Mouse (Mus musculus): Measurements from ENCODE around the gene 2410004B18Rik.
A peak's percentile ranks its signal among the peaks of the same experiment; 100 is the strongest.

Gene 2410004B18Rik

GRCm38 (mm10) chr3:145929525-145930400 lies 8.1 kb upstream of the 2410004B18Rik start:
- no peak for DNase-seq (ENCODE audit: low read depth)

GRCm38 (mm10) chr3:145933845-145934244 lies 4.0 kb upstream of the 2410004B18Rik start:
- no peak for DNase-seq (ENCODE audit: low read depth)

GRCm38 (mm10) chr3:145938405-145939349 lies 863 bp downstream of the 2410004B18Rik start:
- DNase-seq (ENCODE audit: low read depth): no peak

GRCm38 (mm10) chr3:145939402-145939801 lies 1.6 kb downstream of the 2410004B18Rik start:
- DNase-seq (ENCODE audit: low read depth): peak; percentile 66

GRCm38 (mm10) chr3:145939971-145940370 lies 2.2 kb downstream of the 2410004B18Rik start:
- DNase-seq (ENCODE audit: low read depth): no peak

- DNase-seq (ENCODE audit: low read depth): peak; percentile 81
Measured at GRCm38 (mm10) chr3:145941971-145942370, 4.2 kb downstream of the 2410004B18Rik start.

GRCm38 (mm10) chr3:145944348-145944747 lies 6.5 kb downstream of the 2410004B18Rik start:
- no peak for DNase-seq (ENCODE audit: low read depth)

- DNase-seq (ENCODE audit: low read depth): no peak
Measured at GRCm38 (mm10) chr3:145945904-145946303, 8.1 kb downstream of the 2410004B18Rik start.

GRCm38 (mm10) chr3:145946654-145947053 lies 8.8 kb downstream of the 2410004B18Rik start:
- no peak for DNase-seq (ENCODE audit: low read depth)

GRCm38 (mm10) chr3:145947539-145948204 lies 9.9 kb downstream of the 2410004B18Rik start:
- no peak for DNase-seq (ENCODE audit: low read depth)

GRCm38 (mm10) chr3:145950034-145950814 lies 12.4 kb downstream of the 2410004B18Rik start:
- DNase-seq (ENCODE audit: low read depth): peak; percentile 54

- no peak for DNase-seq (ENCODE audit: low read depth)
Measured at GRCm38 (mm10) chr3:145950815-145951130, 13.0 kb downstream of the 2410004B18Rik start.

GRCm38 (mm10) chr3:145951287-145952165 lies 13.7 kb downstream of the 2410004B18Rik start:
- no peak for DNase-seq (ENCODE audit: low read depth)

- no peak for DNase-seq (ENCODE audit: low read depth)
Measured at GRCm38 (mm10) chr3:145952945-145953344, 15.1 kb downstream of the 2410004B18Rik start.

GRCm38 (mm10) chr3:145953411-145953810 lies 15.6 kb downstream of the 2410004B18Rik start:
- DNase-seq (ENCODE audit: low read depth): no peak

- no peak for DNase-seq (ENCODE audit: low read depth)
Measured at GRCm38 (mm10) chr3:145959824-145960223, 22.0 kb downstream of the 2410004B18Rik start.

GRCm38 (mm10) chr3:145962411-145962810 lies 24.6 kb downstream of the 2410004B18Rik start:
- no peak for DNase-seq (ENCODE audit: low read depth)

GRCm38 (mm10) chr3:145963101-145964017 lies 25.5 kb downstream of the 2410004B18Rik start:
- DNase-seq (ENCODE audit: low read depth): no peak

GRCm38 (mm10) chr3:145964018-145964387 lies 26.2 kb downstream of the 2410004B18Rik start:
- no peak for DNase-seq (ENCODE audit: low read depth)
